Mouse (Mus musculus) lung, postnatal 10 days (tissue): ENCODE measurements around the gene Itgb8.

Experiments
- DNase-seq: peaks from one replicate; pipeline ENCODE4 v3.0.0; 2021

Itgb8 gene

GRCm38 (mm10) chr12:119207464-119207801 lies 31.2 kb downstream of the Itgb8 start:
- no peak for DNase-seq

GRCm38 (mm10) chr12:119206711-119207463 lies 31.7 kb downstream of the Itgb8 start:
- DNase-seq, result peak; percentile 13

GRCm38 (mm10) chr12:119204411-119204810 lies 34.2 kb downstream of the Itgb8 start:
- no peak for DNase-seq

- no peak for DNase-seq
Observed at GRCm38 (mm10) chr12:119202766-119203165, 35.8 kb downstream of the Itgb8 start.

GRCm38 (mm10) chr12:119195145-119195544 lies 43.5 kb downstream of the Itgb8 start:
- DNase-seq, result no peak

GRCm38 (mm10) chr12:119189814-119190213 lies 48.8 kb downstream of the Itgb8 start:
- DNase-seq, result peak; percentile 3

GRCm38 (mm10) chr12:119185441-119185840 lies 53.2 kb downstream of the Itgb8 start:
- DNase-seq, result no peak

GRCm38 (mm10) chr12:119182215-119182924 lies 56.2 kb downstream of the Itgb8 start:
- no peak for DNase-seq

GRCm38 (mm10) chr12:119176017-119176416 lies 62.6 kb downstream of the Itgb8 start:
- DNase-seq, result no peak

- no peak for DNase-seq
Observed at GRCm38 (mm10) chr12:119169828-119170539, 68.6 kb downstream of the Itgb8 start.

GRCm38 (mm10) chr12:119169143-119169542 lies 69.5 kb downstream of the Itgb8 start:
- peak; percentile 18 for DNase-seq

GRCm38 (mm10) chr12:119165115-119165514 lies 73.5 kb downstream of the Itgb8 start:
- no peak for DNase-seq

GRCm38 (mm10) chr12:119164672-119165071 lies 73.9 kb downstream of the Itgb8 start:
- no peak for DNase-seq

GRCm38 (mm10) chr12:119164176-119164575 lies 74.4 kb downstream of the Itgb8 start:
- no peak for DNase-seq

GRCm38 (mm10) chr12:119160786-119161185 lies 77.8 kb downstream of the Itgb8 start:
- no peak for DNase-seq

GRCm38 (mm10) chr12:119159254-119159933 lies 79.2 kb downstream of the Itgb8 start:
- no peak for DNase-seq

- DNase-seq, result no peak
Observed at GRCm38 (mm10) chr12:119157686-119158085, 80.9 kb downstream of the Itgb8 start.

GRCm38 (mm10) chr12:119157068-119157467 lies 81.5 kb downstream of the Itgb8 start:
- no peak for DNase-seq

- DNase-seq, result peak; percentile 79
Observed at GRCm38 (mm10) chr12:119155566-119155965, 83.0 kb downstream of the Itgb8 start.

- no peak for DNase-seq
Observed at GRCm38 (mm10) chr12:119150956-119151355, 87.6 kb downstream of the Itgb8 start.

- DNase-seq, result no peak
Observed at GRCm38 (mm10) chr12:119147753-119148152, 90.8 kb downstream of the Itgb8 start.

GRCm38 (mm10) chr12:119146031-119146430 lies 92.6 kb downstream of the Itgb8 start:
- DNase-seq, result no peak

GRCm38 (mm10) chr12:119137946-119138345 lies 100.7 kb downstream of the Itgb8 start:
- DNase-seq, result no peak
